Mouse (Mus musculus): ENCODE measurements around the gene Zic2.

Gene Zic2

GRCm38 (mm10) chr14:122462689-122463079, 12.6 kb upstream of the Zic2 start:
- DNase-seq = no peak

- no peak for DNase-seq
Measured at GRCm38 (mm10) chr14:122463080-122463691, 12.0 kb upstream of the Zic2 start.

- DNase-seq = peak; percentile 59
Measured at GRCm38 (mm10) chr14:122463734-122464341, 11.4 kb upstream of the Zic2 start.

GRCm38 (mm10) chr14:122464351-122464762, 10.9 kb upstream of the Zic2 start:
- DNase-seq = no peak

GRCm38 (mm10) chr14:122464763-122465741, 10.2 kb upstream of the Zic2 start, which contains the start of gene Zic5:
Zic5 (minus strand) TSS chr14:122465677.
- peak; percentile 43 for DNase-seq

- no peak for DNase-seq
Measured at GRCm38 (mm10) chr14:122465931-122466490, 9.2 kb upstream of the Zic2 start.

- DNase-seq = no peak
Measured at GRCm38 (mm10) chr14:122466756-122467362, 8.4 kb upstream of the Zic2 start.

- DNase-seq = no peak
Measured at GRCm38 (mm10) chr14:122467926-122468841, 7.1 kb upstream of the Zic2 start.

- no peak for DNase-seq
Measured at GRCm38 (mm10) chr14:122468971-122469755, 6.1 kb upstream of the Zic2 start.

GRCm38 (mm10) chr14:122471449-122472085, 3.7 kb upstream of the Zic2 start:
- no peak for DNase-seq

GRCm38 (mm10) chr14:122472161-122472560, 3.1 kb upstream of the Zic2 start:
- DNase-seq = no peak

GRCm38 (mm10) chr14:122472647-122473046, 2.6 kb upstream of the Zic2 start:
- DNase-seq = no peak

GRCm38 (mm10) chr14:122473211-122473751, 2.0 kb upstream of the Zic2 start:
- DNase-seq = no peak

GRCm38 (mm10) chr14:122474041-122474890, 969 bp upstream of the Zic2 start:
- no peak for DNase-seq

- no peak for DNase-seq
Measured at GRCm38 (mm10) chr14:122475557-122476040, 364 bp downstream of the Zic2 start.

GRCm38 (mm10) chr14:122476041-122476821, 996 bp downstream of the Zic2 start:
- peak; percentile 35 for DNase-seq

GRCm38 (mm10) chr14:122476822-122477215, 1.6 kb downstream of the Zic2 start:
- DNase-seq = no peak

- DNase-seq = no peak
Measured at GRCm38 (mm10) chr14:122477261-122477671, 2.0 kb downstream of the Zic2 start.
